Mouse (Mus musculus) 3134 (cell line): ENCODE results near the gene Klhdc8b.

Source experiments
- DNase-seq: peaks from one replicate; pipeline ENCODE4 v3.0.0-alpha.2; 2011; ENCODE audit warnings: low spot score; ENCODE audit not compliant: insufficient read length; ENCODE audit errors: extremely low read depth

The Klhdc8b gene

DNA sequence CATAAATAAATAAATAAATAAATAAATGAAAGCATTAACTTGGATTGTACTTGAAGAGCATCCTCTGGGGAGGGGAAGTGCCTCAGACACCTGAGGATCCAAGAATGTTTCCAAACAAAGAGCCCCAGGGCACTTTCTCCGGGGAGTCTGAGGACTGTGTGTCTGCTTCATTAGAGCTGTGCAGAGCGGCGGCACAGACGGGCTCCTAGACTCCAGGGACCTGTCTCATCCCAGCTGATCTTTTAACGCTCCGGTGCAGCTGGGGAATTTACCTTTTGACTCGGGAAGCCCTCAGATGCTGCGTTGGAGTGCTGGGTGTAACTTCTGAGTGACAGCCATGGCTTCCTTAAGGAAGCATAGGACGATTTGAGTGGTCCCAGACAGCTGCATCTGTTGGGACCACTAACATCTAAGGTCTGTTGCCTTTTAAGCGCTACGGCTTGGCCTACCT lies at the start of gene Klhdc8b:
Klhdc8b (minus strand) TSS at position 401 of the 451 bp plus-strand sequence.
- no peak for DNase-seq

DNA sequence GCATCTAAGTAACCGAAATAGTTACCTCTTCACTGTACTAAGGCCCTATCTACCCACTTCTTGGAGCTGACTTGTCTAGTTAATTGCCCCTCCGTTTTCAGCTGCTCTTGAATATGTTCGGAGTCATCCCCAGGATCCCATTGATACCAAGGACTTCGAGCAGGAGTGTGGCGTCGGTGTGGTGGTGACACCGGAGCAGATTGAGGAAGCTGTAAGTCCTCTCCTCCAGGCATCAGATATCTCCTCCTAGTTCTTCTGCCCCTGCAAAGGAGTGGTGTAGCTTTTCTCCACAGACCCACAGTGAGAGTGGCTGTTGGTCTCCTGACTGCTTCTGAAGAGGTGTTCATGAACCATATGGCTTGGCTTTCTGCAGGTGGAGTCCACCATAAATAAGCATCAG lies 47.4 kb upstream of the Klhdc8b start:
- DNase-seq, result no peak

DNA sequence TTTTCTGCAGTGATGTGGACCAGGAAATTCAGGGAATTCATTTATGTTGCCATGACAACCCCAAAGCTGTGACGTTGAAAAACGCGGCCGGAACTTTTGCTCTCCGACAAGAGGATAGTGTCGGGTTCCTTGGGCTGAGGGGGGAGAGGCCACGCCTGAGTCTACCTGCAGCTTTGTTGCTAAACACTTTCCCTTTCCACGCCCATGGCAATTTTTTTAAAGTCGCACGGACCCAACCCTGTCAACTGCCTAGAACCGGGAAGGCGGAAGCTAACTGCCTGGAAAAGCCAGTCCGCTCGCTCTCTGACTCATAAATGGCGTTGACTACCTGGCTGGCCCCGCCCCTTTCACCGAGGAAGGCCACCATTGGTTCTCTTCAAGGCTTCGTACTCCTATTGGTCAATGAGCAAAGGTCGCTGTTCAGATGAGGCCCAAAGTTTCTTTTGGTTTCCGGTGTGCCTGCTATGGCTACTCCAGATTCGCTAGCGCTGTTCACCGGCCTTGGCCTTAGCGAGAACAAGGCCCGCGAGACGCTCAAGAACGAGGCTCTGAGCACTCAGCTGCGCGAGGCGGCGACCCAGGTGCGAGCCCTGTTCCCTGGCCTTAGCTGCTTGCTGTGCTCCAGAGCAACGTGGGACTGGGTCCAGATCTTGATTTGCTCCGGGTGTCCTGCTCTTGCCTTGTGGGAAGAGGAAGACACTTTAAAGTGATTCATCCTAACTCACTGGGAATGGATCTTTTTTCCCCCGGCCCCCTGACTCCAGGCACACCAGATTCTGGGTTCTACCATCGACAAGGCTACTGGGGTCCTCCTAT lies 46.4 kb upstream of the Klhdc8b start, which contains the start of gene Qars:
Qars (plus strand) TSS at position 88 of the 816 bp plus-strand sequence.
- peak; percentile 87 for DNase-seq

DNA sequence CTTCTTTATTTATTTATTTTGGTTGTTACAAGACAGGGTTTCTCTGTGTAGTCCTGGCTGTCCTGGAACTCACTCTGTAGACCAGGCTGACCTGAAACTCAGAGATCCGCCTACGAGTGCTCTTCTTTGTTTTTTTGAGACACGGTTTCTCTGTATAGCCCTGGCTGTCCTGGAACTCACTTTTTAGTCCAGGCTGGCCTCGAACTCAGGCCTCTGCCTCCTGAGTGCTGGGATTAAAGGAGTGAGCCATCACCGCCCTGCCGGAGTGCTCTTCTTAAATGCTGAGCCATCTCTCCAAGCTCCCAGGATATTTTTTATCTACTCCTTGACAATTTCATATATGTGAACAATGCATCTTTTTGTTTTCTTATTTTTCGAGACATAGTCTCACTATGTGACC lies 45.5 kb upstream of the Klhdc8b start:
- no peak for DNase-seq

DNA sequence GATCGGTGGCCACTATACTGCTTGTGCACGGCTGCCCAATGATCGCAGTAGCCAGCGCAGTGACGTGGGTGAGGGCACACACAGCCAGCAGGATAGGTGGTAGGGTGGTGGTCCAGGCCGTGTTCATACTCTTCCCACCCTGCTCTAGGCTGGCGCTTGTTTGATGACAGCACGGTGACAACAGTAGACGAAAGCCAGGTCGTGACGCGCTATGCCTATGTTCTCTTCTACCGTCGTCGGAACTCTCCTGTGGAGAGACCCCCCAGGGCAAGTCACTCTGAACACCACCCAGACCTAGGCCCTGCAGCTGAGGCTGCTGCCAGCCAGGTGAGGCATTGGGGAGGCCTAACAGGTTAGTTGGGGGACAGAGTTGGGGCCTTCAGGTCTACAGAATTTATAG lies 38.6 kb upstream of the Klhdc8b start:
- no peak for DNase-seq

DNA sequence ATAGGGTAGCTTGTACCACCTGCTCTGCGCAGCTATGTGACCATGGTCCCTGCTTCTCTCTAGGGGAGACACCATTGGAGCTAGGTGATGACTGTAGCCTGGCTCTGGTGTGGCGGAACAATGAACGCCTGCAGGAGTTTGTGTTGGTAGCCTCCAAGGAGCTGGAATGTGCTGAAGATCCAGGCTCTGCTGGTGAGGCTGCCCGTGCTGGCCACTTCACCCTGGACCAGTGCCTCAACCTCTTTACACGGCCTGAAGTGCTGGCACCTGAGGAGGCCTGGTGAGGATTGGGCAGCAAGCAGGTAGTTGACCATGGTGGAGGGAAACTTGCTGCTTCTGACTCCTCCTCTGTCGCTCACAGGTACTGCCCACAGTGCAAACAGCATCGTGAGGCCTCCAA lies 37.9 kb upstream of the Klhdc8b start:
- DNase-seq, result no peak

DNA sequence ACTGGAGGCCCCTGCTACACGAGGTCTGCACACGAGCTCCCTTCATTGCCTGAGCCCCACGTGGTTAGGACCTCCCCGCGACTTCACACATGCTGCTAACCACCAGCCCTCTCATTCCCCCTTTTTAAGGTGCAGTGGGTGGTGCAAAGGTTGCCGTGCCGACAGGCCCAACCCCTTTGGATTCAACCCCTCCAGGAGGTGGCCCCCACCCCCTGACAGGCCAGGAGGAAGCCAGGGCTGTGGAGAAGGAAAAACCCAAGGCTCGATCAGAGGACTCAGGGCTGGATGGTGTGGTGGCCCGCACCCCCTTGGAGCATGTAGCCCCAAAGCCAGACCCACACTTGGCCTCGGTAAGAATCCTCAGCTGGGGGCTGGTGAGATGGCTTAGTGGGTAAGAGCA lies 33.5 kb upstream of the Klhdc8b start:
- no peak for DNase-seq

DNA sequence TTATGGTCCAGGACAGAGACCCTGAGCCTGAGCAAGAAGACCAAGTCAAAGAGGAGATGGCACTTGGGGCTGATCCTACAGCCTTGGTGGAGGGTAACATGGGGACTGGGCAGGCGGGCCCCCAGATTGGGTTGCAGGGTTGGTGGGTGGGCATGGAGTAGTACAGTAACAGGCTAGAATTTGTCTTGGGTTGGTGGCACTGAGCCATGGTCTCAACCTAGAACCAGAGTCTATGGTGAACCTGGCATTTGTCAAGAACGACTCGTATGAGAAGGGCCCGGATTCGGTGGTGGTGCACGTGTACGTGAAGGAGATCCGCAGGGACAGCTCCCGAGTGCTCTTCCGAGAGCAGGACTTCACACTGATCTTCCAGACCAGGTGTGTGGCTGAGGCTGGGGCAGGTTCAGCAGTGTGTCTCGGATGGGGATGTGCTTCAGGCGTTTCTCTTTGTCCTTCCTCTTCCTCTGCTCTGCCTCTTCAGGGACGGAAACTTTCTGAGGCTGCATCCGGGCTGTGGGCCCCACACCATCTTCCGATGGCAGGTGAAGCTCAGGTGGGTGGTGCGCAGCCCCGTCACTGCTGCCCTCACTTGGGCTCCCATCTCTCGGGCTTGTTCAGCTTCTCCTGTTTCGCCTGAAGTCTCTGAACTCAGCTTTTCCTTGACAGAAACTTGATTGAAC lies 32.9 kb upstream of the Klhdc8b start:
- no peak for DNase-seq

DNA sequence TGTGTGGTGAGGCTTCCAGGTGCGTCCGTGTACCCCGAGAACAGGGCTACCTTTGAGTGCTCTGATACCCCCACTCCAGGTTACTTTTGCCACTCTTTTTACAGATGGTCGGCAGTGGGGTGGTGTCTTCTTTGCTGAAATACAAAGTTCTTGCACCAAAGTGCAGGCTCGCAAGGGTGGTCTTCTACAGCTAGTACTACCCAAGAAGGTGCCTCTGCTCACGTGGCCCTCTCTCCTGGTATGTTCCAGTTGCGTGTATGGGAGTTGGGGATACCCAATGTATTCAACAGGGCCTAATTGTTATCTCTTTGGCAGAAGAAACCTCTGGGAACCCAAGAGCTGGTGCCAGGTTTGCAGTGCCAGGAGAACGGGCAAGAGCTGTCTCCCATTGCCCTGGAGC lies 31.9 kb upstream of the Klhdc8b start:
- no peak for DNase-seq

DNA sequence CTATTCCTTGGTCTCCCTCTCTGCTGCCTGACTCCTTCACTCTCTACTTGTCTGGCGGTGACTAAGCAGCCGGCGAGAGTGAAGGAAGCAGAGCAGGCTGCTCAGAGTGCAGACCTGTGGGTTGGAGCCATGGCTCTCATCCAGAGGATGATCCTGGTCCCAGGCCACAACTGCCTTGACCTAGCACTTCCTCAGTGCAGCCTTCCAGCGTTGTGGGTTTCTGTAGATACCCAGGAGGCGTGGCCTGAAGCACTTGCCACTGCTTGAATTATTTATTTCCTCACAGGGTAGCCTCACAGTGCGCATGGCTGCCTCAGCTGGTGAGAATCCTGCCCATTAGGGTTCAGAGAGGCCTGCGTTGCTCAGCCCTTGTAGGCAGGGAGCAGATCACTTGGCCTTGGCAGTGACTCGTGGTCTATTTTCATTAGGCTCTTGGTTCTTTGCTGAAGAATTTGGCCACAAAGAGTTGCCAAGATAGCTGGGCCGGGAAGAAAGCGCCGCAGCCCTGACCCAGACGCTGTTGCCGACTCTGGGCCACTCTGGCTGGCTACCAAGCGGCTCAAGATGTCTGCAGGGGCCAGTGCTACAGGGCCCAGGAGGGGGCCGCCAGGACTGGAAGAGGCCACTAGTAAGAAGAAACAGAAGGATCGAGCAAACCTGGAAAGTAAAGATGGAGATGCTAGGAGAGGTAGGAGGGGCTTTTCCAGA lies 30.8 kb upstream of the Klhdc8b start:
- DNase-seq, result peak; percentile 70

DNA sequence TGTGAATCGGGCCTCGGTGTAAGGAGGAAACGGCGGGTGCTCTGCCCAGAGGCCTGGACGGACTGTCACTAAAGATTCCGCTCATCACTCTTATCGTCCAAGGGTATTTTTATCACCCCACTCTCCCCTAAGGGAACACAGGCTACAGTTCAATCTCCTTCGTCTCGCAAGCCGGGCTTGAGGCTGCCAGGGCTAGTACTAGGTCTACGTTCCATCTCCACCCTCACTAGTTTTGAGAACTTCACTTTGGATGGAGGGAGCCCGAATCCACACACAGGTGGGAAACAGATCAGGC lies 29.9 kb upstream of the Klhdc8b start:
- DNase-seq, result no peak

DNA sequence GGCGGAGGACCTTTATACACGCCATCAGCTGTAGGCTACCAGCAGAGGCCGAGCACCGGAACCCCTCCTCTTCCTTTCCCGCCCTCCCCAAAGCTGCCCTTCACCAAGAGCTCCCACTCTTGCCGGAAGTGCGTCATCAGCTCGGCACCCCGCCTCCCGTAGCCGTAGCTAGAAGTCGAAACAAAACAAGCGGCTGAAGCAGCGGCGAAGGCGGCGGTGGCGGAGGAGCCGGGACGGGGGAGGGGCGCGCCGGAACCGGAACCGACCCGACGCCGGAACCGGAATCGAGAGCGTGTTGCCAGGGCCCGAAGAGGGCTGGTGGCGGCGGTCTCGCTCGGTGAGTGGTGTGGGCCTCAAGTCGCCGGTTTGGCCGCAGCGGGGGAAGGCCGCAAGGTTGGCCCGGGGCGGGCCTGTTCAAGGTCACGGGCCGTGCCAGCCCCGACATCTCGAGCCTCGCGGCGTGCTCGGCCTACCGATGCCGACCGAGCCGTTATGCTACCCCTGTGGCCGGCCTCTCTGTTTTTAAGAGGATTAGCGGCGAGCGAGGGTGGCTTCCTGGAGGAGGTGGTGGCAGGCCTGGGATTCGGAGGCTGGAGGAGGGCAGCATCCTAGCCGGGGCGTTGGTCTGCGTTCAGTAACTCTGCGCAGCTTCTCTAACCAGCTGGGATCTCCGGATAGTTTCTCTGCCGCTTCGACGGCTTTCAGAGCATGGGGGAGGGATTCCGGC lies 29.3 kb upstream of the Klhdc8b start, which contains the start of gene Usp19:
Usp19 (plus strand) TSS at position 44 of the 727 bp plus-strand sequence.
- DNase-seq, result peak; percentile 91

DNA sequence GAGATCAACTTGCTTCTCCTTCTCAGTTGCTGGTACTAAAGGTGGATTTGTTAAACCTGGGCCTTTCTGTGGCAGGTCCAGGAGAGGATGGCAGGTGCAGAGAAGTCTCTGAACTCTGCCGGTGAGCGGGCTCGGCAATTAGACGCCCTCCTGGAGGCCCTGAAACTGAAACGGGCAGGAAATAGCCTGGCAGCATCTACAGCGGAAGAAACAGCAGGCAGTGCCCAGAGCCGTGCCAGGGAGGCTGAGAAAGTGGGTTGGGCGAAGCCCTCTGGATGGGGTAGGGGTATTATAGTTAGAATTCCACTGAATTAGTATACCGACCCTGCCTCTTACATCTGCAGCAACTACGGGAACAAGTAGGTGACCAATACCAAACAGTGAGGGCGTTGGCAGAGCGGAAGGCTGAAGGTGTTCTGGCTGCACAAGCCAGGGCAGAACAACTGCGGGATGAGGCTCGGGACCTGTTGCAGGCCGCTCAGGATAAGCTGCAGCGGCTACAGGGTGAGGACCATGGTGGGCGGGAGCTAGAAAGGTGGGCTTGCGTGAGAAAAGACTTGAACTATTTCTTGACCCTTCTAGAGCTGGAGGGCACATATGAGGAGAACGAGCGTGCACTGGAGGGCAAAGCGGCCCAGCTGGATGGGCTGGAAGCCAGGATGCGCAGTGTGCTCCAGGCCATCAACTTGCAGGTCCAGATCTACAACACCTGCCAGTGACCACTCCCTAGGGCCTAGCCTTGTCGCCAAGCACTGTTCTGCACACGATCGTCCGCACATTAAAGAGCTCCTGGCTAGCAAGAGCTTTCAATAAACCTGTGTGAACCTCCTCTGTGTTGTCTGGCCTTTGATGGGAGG lies 28.5 kb upstream of the Klhdc8b start:
- no peak for DNase-seq

DNA sequence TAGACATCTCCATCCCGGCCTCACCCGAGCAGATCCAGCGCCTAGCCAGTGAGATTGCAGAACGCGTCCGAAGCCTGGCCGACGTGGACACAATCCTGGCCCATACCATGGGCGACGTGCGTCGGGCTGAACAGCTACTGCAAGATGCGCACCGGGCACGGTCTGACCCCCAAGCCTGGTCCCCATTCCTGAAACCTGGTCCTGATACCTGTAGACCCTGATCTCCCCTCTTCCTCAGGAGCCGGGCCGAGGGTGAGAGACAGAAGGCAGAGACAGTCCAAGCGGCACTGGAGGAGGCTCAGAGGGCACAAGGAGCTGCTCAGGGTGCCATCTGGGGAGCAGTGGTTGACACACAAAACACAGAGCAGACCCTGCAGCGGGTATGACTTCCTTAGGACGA lies 27.8 kb upstream of the Klhdc8b start:
- DNase-seq, result no peak

DNA sequence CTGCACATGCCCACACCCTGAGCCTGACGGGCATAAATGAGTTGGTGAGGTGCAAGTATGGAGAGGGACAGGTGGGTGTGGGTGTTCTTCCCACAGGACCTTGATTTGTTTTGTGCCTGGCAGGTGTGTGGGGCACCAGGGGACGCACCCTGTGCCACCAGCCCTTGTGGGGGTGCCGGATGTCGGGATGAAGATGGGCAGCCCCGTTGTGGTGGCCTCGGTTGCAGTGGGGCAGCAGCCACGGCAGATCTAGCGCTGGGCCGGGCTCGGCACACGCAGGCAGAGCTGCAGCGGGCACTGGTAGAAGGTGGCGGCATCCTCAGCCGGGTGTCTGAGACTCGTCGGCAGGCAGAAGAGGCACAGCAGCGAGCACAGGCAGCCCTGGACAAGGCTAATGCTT lies 27.0 kb upstream of the Klhdc8b start:
- DNase-seq, result no peak

DNA sequence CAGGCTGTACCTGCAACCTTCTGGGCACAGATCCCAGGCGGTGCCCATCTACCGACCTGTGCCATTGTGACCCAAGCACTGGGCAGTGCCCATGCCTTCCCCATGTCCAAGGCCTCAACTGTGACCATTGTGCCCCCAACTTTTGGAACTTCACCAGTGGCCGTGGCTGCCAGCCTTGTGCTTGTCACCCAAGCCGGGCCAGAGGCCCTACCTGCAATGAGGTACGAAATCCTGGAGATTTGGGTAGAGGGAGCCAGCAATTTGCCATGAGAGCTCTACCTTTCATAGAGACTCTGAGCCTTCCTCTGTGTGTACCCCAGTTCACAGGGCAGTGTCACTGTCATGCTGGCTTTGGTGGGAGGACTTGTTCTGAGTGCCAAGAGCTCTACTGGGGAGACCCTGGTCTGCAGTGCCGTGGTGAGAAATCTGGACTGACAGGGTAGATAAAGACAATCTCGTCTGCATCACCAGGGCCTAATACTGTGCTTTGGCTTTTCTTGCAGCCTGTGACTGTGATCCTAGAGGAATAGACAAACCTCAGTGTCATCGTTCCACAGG lies 25.7 kb upstream of the Klhdc8b start:
- no peak for DNase-seq

DNA sequence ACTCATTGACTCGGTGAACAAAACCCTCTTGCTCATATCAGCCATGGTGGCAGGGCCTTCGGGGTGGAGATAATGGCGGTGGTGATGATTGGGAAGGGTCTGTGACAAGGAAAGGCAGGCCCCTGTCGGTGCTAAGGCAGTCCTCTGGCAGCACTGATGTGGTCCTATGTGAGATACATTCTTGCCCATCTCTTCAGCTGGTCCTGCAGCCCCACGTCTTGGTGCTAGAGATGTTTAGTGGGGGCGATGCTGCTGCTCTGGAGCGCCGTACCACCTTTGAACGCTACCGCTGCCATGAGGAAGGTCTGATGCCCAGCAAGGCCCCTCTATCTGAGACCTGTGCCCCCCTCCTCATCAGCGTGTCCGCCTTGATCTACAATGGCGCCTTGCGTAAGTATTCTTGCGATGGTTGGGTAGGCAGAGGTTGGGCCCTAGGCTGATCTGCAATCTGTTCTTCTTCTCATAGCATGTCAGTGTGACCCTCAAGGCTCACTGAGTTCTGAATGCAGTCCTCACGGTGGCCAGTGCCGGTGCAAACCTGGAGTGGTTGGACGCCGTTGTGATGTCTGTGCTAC lies 24.0 kb upstream of the Klhdc8b start:
- DNase-seq, result no peak

DNA sequence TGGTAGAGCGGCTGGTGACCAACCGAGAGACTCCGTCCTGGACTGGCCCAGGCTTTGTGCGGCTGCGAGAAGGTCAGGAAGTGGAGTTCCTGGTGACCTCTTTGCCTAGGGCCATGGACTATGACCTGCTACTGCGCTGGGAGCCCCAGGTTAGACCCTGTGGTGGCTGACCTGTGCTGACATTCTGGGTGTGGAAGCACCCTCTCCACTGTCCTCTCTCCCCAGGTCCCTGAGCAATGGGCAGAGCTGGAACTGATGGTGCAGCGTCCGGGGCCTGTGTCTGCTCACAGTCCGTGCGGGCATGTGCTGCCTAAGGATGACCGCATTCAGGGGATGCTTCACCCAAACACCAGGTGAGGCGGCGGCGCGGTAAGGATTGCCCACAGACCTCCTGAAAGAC lies 22.6 kb upstream of the Klhdc8b start:
- no peak for DNase-seq

DNA sequence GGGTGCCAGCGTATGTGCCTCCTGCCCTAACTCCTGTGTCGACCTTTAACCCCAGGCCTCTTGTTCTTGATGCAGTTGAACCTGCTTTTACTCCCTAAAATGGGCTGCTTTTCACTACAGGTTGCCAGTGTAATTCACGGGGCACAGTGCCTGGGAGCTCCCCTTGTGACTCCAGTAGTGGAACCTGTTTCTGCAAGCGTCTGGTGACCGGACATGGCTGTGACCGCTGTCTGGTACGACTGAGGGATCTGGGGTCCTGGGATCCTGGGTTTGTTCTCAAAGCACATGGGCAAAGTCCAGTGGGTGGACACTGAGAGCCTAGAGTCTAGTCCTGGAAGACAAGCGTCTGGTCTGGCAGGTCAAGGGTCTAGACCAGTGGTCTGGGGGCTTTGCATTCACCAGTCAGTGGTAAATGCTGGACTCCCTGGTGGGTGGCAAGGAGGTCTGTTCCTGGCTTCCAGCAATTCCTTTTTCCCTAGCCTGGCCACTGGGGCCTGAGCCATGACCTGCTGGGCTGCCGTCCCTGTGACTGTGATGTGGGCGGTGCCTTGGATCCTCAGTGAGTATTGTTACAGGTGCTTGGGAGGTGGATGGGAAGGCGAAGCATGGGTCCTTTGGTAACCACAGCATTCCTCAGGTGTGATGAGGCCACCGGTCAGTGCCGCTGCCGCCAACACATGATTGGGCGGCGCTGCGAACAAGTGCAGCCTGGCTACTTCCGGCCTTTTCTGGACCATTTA lies 21.8 kb upstream of the Klhdc8b start:
- DNase-seq, result no peak
